Mouse (Mus musculus): ENCODE data around the gene Mad1l1.

DNA sequence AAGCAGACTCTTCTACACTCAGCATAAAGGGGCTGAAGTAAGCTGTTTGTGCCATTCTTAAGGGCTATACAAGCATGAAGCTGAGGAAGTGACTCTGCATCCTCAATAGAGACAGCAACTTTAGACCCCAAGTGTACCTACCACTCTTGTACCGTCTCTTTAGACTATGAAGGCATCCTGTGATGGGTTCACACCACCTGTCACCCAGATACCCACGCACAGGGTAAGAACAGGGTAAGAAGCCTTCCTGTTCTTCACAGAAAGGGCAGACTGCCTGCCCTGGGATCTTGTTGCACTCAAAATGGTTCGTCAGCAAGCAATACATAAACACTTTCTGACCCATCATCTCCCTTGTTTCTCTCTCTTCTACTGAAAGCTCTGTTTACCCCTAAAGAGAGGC, 94.5 kb downstream of the Mad1l1 start:
- TF ChIP-seq POLR2A (IDR thresholded peaks at IDR 0.05; ENCODE audit: low read depth, low read length) (no peak), CTCF (IDR thresholded peaks at IDR 0.05; ENCODE audit: borderline replicate concordance, insufficient read depth, low read length) (no peak)

Measured in embryonic fibroblast, embryonic 13.5 days (primary cell).